Mouse (Mus musculus) stomach, adult 2 months (tissue): ENCODE measurements around the gene Krtap1-5. TPM values are rescaled to one million over a fixed set of nuclear protein-coding genes. Genes with fewer than 3 reads are reported as not detected.

Experiments
- polyA plus RNA-seq: library from polyadenylated mRNA; depleted of rRNA; stranded (reverse); fragments of >200 nt; gene quantifications from 2 replicates; pipeline ENCODE4 v1.2.3, GENCODE M21; 2012; rRNA removed

Krtap1-5 gene
- polyA plus RNA-seq = not detected in 2 replicates

DNA sequence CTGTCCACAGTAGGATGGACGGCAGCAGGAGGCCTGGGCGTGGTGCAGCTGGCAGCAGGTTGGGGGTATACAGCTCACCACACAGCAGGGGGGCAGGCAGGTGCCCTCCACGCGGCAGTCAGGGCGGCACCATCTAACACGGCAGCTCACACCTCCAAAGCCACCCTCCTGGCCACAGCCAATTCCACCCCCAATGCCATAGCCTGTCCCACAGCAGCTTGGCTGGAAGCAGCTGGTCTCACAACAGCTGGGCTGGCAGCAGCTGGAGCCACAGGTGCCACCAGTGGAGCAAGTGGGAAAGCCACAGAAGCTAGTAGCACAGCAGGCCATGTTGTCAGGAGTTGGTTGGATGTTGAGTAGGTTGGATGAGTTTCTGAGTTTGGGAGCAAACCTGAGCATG is at the start of gene Krtap1-5:
Gene Krtap1-5, minus strand, starts transcription at position 381 of the 400 bp plus-strand sequence.

DNA sequence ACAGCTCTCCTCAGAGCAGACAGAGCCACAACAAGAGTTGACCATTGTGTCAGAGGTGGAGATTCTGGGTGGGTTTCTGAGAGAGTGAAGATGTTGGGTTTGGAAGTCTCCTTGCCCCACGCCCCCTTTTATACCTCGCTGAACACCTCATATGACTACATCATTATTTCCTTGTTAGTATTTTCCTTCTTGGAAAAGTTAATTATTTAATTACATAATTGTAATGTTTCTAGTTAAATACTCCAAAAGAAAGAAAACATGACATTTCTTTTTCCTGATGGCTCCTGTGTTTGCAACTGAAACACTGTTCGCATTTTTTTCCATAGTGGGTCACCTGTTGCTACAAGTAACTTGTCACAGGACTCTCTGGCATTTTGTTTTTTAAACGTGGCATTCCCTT is 47.3 kb upstream of the Krtap1-5 start, which contains the start of gene Krtap4-1:
Gene Krtap4-1, minus strand, starts transcription at position 101 of the 400 bp plus-strand sequence.

DNA sequence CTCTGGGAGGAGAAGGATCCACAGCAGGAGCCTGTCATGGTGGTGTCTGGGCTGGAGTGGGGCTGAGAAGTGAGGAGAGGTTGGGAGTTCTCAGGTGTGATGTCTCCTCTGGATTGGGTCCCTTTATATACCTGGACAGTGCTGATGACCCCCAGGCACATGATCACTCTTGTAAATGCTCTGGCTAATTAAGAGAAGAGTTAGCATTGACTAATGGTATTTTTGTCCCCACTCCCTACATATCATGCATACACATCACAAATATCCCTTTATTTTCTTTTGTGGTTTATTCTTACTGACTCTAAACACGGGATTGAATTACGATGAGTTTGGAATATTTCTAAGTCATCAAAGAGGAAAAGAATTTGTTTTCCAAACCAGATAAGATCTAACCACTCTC is 39.5 kb upstream of the Krtap1-5 start, which contains the start of gene Gm11562:
Gene Gm11562, minus strand, starts transcription at position 101 of the 400 bp plus-strand sequence.

DNA sequence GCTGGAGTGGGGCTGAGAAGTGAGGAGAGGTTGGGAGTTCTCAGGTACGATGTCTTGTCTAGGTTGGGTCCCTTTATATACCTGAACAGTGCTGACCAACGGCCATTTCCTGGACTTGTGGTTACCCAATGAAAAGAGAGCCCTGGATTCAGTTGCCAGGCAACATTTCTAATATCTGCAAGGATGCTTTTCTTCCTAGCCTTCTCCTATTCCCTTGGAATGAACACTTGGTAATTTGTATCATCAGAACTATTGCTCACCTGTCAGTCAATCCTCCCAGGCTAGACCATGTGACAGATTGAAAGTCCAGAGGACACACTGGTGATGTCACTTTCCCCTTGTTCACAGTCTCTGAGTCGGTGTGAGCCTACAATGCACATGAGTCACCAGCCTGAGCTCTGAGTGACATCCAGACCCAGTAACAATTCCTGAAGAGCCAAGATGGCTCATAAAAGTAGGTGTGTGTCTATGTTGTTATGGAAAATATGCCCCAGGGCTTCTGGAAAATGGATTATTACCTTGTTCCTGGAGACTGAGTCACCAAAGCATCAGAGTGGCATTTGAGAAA is 34.1 kb upstream of the Krtap1-5 start, which contains the start of gene Krtap2-4:
Gene Krtap2-4, minus strand, starts transcription at position 51 of the 568 bp plus-strand sequence.

DNA sequence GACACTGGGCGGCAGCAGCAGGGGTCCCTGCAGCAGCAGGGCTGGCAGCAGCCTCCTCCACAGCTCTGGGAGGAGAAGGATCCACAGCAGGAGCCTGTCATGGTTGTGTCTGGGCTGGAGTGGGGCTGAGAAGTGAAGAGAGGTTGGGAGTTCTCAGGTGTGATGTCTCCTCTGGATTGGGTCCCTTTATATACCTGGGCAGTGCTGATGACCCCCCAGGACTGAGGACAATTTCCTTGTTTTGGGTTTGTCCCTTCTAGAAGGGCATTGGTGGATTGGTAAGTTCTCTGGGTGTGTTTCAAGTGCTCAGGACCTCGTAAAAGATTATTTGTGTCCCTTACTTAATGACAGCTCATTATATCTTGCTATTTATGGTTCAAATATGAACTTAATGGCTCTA is 29.3 kb upstream of the Krtap1-5 start, which contains the start of gene Gm11937:
Gene Gm11937, minus strand, starts transcription at position 101 of the 400 bp plus-strand sequence.

DNA sequence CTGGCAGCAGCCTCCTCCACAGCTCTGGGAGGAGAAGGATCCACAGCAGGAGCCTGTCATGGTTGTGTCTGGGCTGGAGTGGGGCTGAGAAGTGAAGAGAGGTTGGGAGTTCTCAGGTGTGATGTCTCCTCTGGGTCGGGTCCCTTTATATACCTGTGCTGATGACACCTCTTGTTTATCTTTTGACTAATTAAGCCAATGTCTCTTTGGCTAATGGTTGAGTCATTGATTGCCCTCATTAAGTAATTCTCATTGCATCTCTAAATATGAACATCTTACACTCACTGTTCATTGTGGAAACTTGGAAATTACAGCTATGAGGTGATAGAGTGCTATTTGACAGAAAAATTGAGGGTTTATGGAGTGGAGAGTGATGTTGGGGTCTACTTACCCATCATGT is 22.4 kb upstream of the Krtap1-5 start, which contains the start of gene Gm11938:
Gene Gm11938, minus strand, starts transcription at position 101 of the 400 bp plus-strand sequence.

DNA sequence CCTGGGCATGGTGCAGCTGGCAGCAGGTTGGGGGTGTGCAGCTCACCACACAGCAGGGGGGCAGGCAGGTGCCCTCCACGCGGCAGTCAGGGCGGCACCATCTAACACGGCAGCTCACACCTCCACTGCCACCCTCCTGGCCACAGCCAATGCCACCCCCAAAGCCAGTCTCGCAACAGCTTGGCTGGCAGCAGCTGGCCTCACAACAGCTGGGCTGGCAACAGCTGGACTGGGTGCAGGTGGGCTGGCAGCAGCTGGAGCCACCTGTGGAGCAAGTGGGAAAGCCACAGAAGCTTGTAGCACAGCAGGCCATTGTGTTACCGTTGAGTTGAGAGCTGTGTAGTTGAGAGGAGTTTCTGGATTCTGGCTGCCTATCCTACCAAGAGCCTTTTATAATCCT is 16.9 kb upstream of the Krtap1-5 start, which contains the start of gene Krtap9-3:
Gene Krtap9-3, minus strand, starts transcription at position 364 of the 400 bp plus-strand sequence.

DNA sequence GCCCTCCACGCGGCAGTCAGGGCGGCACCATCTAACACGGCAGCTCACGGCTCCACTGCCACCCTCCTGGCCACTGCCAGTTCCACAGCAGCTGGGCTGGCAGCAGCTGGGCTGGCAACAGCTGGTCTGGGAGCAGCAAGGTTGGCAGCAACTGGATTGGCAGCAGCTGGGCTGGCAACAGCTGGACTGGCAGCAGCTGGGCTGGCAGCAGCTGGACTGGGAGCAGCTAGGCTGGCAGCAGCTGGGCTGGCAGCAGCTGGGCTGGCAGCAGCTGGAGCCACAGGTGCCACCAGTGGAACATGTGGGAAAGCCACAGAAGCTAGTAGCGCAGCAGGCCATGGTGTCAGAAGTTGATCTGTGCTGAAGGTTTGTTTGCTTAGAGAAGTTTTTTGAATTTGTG is 10.2 kb upstream of the Krtap1-5 start, which contains the start of gene Krtap1-3:
Gene Krtap1-3, minus strand, starts transcription at position 359 of the 400 bp plus-strand sequence.

DNA sequence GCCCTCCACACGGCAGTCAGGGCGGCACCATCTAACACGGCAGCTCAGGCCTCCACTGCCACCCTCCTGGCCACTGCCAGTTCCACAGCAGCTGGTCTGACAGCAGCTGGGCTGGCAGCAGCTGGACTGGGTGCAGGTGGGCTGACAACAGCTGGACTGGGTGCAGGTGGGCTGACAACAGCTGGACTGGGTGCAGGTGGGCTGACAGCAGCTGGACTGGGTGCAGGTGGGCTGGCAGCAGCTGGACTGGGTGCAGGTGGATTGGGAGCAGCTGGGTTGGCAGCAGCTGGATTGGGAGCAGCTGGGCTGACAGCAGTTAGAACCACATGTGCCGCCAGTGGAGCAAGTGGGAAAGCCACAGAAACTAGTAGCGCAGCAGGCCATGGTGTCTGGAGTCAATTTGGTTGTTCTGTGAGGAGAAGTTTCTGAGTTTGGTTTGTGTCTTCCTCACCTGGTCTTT is 2.5 kb upstream of the Krtap1-5 start, which contains the start of gene Krtap1-4:
Gene Krtap1-4, minus strand, starts transcription at position 410 of the 460 bp plus-strand sequence.

DNA sequence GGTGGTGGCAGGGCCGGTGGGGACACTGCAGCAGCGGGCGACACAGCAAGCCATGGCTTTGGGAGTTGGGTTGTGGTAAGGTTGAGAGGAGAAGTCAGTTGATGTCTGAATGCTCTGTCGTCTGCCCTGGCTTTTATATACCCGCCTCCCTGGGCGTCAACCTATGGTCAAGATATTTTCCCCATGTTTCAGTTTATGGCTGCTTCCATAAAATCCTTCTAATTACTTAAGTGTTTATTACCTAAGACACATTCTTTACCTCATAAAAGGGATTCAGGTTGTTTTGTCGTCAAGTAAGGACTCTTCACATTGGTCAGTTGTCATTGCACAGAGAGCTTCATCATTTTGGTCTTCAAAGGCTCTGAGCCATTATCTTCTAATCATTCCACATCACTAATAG is 14.3 kb downstream of the Krtap1-5 start, which contains the start of gene Krtap3-1:
Gene Krtap3-1, minus strand, starts transcription at position 101 of the 400 bp plus-strand sequence.

DNA sequence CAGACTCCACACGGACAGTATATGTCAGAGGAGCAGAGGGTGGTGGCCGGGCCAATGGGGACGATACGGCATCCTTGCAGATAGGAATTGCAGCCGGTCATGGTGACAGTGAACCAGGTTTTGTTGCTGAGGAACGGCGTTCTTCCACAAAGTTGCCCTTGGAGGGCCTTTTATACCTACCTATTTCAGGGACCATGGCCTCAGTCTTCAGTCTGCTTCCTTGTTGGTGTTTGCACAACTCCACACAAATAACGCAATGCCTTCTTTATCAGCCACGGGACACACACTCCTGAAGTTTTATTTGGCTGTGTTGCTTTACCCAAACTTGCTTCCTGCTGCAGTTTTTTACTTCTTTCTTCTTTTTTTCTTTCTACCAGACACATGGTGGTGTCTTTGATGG is 21.4 kb downstream of the Krtap1-5 start, which contains the start of gene Gm11939:
Gene Gm11939, minus strand, starts transcription at position 101 of the 400 bp plus-strand sequence.

DNA sequence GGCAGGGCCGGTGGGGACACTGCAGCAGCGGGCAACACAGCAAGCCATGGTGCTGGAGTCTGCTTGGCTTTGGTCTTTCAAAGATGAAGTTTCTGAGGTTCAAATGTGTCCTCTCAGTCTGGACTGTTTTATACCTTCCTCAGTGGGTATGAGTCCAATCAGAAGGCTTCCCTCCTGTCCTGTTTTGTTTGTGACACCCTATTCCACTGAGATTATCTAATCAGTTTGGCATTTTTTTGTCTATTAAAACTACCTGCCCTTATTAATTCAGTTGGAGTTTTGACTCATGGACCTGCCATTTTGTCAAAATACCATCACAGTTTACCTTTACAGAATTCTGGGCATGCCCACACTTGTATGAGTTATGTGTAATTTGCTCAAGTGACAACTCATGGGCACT is 24.1 kb downstream of the Krtap1-5 start, which contains the start of gene Krtap3-2:
Gene Krtap3-2, minus strand, starts transcription at position 101 of the 400 bp plus-strand sequence.

DNA sequence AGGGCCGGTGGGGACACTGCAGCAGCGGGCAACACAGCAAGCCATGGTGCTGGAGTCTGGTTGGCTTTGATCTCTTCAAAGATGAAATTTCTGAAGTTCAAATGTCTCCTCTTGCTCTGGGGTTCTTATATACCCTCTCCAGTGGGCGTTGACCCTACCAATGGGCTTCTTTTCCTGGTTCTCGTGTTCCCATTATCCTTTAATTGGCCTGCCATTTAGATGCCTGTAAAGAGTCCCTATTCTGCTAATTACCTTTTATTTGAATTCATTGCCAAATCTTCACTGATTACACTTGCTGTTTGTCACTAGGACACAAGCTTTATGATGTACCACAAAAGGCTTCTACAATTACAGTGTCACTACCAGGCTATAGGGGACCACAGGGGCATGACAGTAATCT is 30.1 kb downstream of the Krtap1-5 start, which contains the start of gene Krtap3-3:
Gene Krtap3-3, minus strand, starts transcription at position 101 of the 400 bp plus-strand sequence.

Other genes with a start within 250 kb of the Krtap1-5 start
- gene Krt26, start 243.1 kb downstream of the Krtap1-5 start, polyA plus RNA-seq = not detected in 2 replicates
- not detected in 2 replicates for gene Krt27, start 229.9 kb downstream of the Krtap1-5 start, polyA plus RNA-seq
- gene Krt28, start 206.1 kb downstream of the Krtap1-5 start, polyA plus RNA-seq = not detected in 2 replicates
- gene Krt10, start 191.7 kb downstream of the Krtap1-5 start, polyA plus RNA-seq = 321 and 430 TPM in 2 replicates
- gene Krt12, start 158.8 kb downstream of the Krtap1-5 start, polyA plus RNA-seq = 0.58 and 0.89 TPM in 2 replicates
- gene Krt20, start 142.9 kb downstream of the Krtap1-5 start, polyA plus RNA-seq = 24.2 and 29.7 TPM in 2 replicates
- 108 and 113 TPM in 2 replicates for gene Krt23, start 87.9 kb downstream of the Krtap1-5 start, polyA plus RNA-seq
- not detected in 2 replicates for gene Krt39, start 59.7 kb downstream of the Krtap1-5 start, polyA plus RNA-seq
- not detected in 2 replicates for gene Krt40, start 37.9 kb downstream of the Krtap1-5 start, polyA plus RNA-seq
- gene Krtap3-3, start 30.2 kb downstream of the Krtap1-5 start, polyA plus RNA-seq = 0.44 TPM in 1 of 2 replicates, not detected in the other
- 0.81 and 3.3 TPM in 2 replicates for gene Krtap3-2, start 24.2 kb downstream of the Krtap1-5 start, polyA plus RNA-seq
- not detected in 2 replicates for gene Gm11939, start 21.6 kb downstream of the Krtap1-5 start, polyA plus RNA-seq
- gene Krtap3-1, start 14.4 kb downstream of the Krtap1-5 start, polyA plus RNA-seq = not detected in 2 replicates
- gene Krtap1-4, start 2.6 kb upstream of the Krtap1-5 start, polyA plus RNA-seq = 0.21 TPM in 1 of 2 replicates, not detected in the other
- not detected in 2 replicates for gene Krtap1-3, start 10.3 kb upstream of the Krtap1-5 start, polyA plus RNA-seq
- not detected in 2 replicates for gene Krtap9-3, start 17.1 kb upstream of the Krtap1-5 start, polyA plus RNA-seq
- not detected in 2 replicates for gene Gm11938, start 22.3 kb upstream of the Krtap1-5 start, polyA plus RNA-seq
- not detected in 2 replicates for gene Gm11937, start 29.2 kb upstream of the Krtap1-5 start, polyA plus RNA-seq
- not detected in 2 replicates for gene Krtap2-4, start 33.8 kb upstream of the Krtap1-5 start, polyA plus RNA-seq
- not detected in 2 replicates for gene Gm11562, start 39.4 kb upstream of the Krtap1-5 start, polyA plus RNA-seq
- gene Krtap4-1, start 47.2 kb upstream of the Krtap1-5 start, polyA plus RNA-seq = not detected in 2 replicates
- not detected in 2 replicates for gene Krtap4-2, start 54.1 kb upstream of the Krtap1-5 start, polyA plus RNA-seq
- not detected in 2 replicates for gene Krtap4-7, start 63.1 kb upstream of the Krtap1-5 start, polyA plus RNA-seq
- gene Gm11555, start 69.2 kb upstream of the Krtap1-5 start, polyA plus RNA-seq = not detected in 2 replicates
- not detected in 2 replicates for gene Gm11563, start 77.9 kb upstream of the Krtap1-5 start, polyA plus RNA-seq
- not detected in 2 replicates for gene Krtap4-6, start 84.9 kb upstream of the Krtap1-5 start, polyA plus RNA-seq
- not detected in 2 replicates for gene Gm14190, start 109.7 kb upstream of the Krtap1-5 start, polyA plus RNA-seq
- not detected in 2 replicates for gene Gm14180, start 153.3 kb upstream of the Krtap1-5 start, polyA plus RNA-seq
- not detected in 2 replicates for gene Gm11595, start 191.9 kb upstream of the Krtap1-5 start, polyA plus RNA-seq
- gene Krtap4-8, start 199.7 kb upstream of the Krtap1-5 start, polyA plus RNA-seq = not detected in 2 replicates
- gene Krtap4-9, start 204.2 kb upstream of the Krtap1-5 start, polyA plus RNA-seq = not detected in 2 replicates
- not detected in 2 replicates for gene Gm11596, start 212.5 kb upstream of the Krtap1-5 start, polyA plus RNA-seq
- not detected in 2 replicates for gene Gm11569, start 217.9 kb upstream of the Krtap1-5 start, polyA plus RNA-seq
- 0.25 TPM in 1 of 2 replicates, not detected in the other for gene Gm11554, start 223.4 kb upstream of the Krtap1-5 start, polyA plus RNA-seq
- 0.36 TPM in 1 of 2 replicates, not detected in the other for gene Krtap4-13, start 228.9 kb upstream of the Krtap1-5 start, polyA plus RNA-seq
- not detected in 2 replicates for gene Gm11564, start 234.7 kb upstream of the Krtap1-5 start, polyA plus RNA-seq